Mouse (Mus musculus) frontal cortex, postnatal 36 days (tissue): ENCODE measurements around the gene Hivep1.

ENCODE experiments used
- DNase-seq, 2 experiments: peaks; one replicate each; pipeline ENCODE4 v3.0.0; 2022; ENCODE audit warnings: low spot score in 2 of 2

The Hivep1 gene

GRCm38 (mm10) chr13:42075546-42075945, 23.7 kb downstream of the Hivep1 start:
- no peak for DNase-seq

- DNase-seq: no peak
Measured at GRCm38 (mm10) chr13:42076751-42077302, 25.0 kb downstream of the Hivep1 start.

- no peak for DNase-seq
Measured at GRCm38 (mm10) chr13:42077629-42078028, 25.8 kb downstream of the Hivep1 start.

GRCm38 (mm10) chr13:42080131-42080916, 28.5 kb downstream of the Hivep1 start:
- DNase-seq: no peak

- DNase-seq: no peak
Measured at GRCm38 (mm10) chr13:42088339-42088738, 36.5 kb downstream of the Hivep1 start.

- no peak for DNase-seq
Measured at GRCm38 (mm10) chr13:42089025-42089424, 37.2 kb downstream of the Hivep1 start.

GRCm38 (mm10) chr13:42090751-42091150, 38.9 kb downstream of the Hivep1 start:
- no peak for DNase-seq

- DNase-seq: no peak
Measured at GRCm38 (mm10) chr13:42092392-42093139, 40.7 kb downstream of the Hivep1 start.

GRCm38 (mm10) chr13:42093268-42094042, 41.6 kb downstream of the Hivep1 start:
- no peak for DNase-seq

- no peak for DNase-seq
Measured at GRCm38 (mm10) chr13:42095826-42096515, 44.1 kb downstream of the Hivep1 start.

- DNase-seq: no peak
Measured at GRCm38 (mm10) chr13:42097109-42097508, 45.3 kb downstream of the Hivep1 start.

- DNase-seq: no peak
Measured at GRCm38 (mm10) chr13:42098522-42098921, 46.7 kb downstream of the Hivep1 start.

GRCm38 (mm10) chr13:42099523-42099922, 47.7 kb downstream of the Hivep1 start:
- no peak for DNase-seq

GRCm38 (mm10) chr13:42101440-42102190, 49.8 kb downstream of the Hivep1 start:
- no peak for DNase-seq

- peak; percentile 79 to 84 for DNase-seq
Measured at GRCm38 (mm10) chr13:42102980-42103379, 51.2 kb downstream of the Hivep1 start.

- DNase-seq: no peak
Measured at GRCm38 (mm10) chr13:42103486-42104166, 51.8 kb downstream of the Hivep1 start.

- no peak for DNase-seq
Measured at GRCm38 (mm10) chr13:42104371-42104770, 52.5 kb downstream of the Hivep1 start.

GRCm38 (mm10) chr13:42108483-42109215, 56.8 kb downstream of the Hivep1 start:
- no peak for DNase-seq

GRCm38 (mm10) chr13:42110416-42110815, 58.6 kb downstream of the Hivep1 start:
- no peak for DNase-seq
